Comparison of ENCODE assay signal across 1 mouse cellular context in genomic region chr8:123442871-123443575, GRCm38 (mm10).
TF ChIP-seq lines count a peak whose summit lies in the region.

No protein-coding gene starts in this region.

TF ChIP-seq in CH12.LX, 34 proteins besides CTCF, POLR2A, EP300 and RAD21 (continued from another document):
- TF ChIP-seq MAZ (IDR thresholded peaks at IDR 0.05; ENCODE audit: low read depth, low read length) (0 out of 2 replicates have a peak, but pooled peaks have one; percentile 21), ZMIZ1 (IDR thresholded peaks at IDR 0.05; ENCODE audit: low read depth, low read length) (peak; percentile 64), USF2 (conservative IDR thresholded peaks at IDR 0.05; ENCODE audit: low read depth, low read length) (no peak), UBTF (IDR thresholded peaks at IDR 0.05; ENCODE audit: low read depth, low read length) (peak; percentile 43; the same call in 1 of the 2 replicates), ETS1 (conservative IDR thresholded peaks at IDR 0.05; ENCODE audit: low read depth, low read length) (peak; percentile 33; the same call in 1 of the 2 replicates), HCFC1 (IDR thresholded peaks at IDR 0.05; ENCODE audit: low read depth, low read length) (peak; percentile 70), NRF1 (IDR thresholded peaks at IDR 0.05; ENCODE audit: low read depth, low read length) (peak; percentile 50), ZKSCAN1 (IDR thresholded peaks at IDR 0.05; ENCODE audit: borderline replicate concordance, low read depth, low read length) (no peak), MEF2A (IDR thresholded peaks at IDR 0.05; ENCODE audit: borderline replicate concordance, low read depth, low read length) (no peak), E2F4 (IDR thresholded peaks at IDR 0.05; ENCODE audit: insufficient replicate concordance, low read depth, low read length) (no peak), MXI1 (IDR thresholded peaks at IDR 0.05; ENCODE audit: low read depth, low read length) (peak; percentile 76; the same call in 1 of the 2 replicates), MAX (IDR thresholded peaks at IDR 0.05; ENCODE audit: low read length) (peak; percentile 78; the same call in 1 of the 2 replicates), MAFK (IDR thresholded peaks at IDR 0.05; ENCODE audit: insufficient replicate concordance, low read length) (no peak), ELF1 (IDR thresholded peaks at IDR 0.05; ENCODE audit: low read depth, low read length) (no peak), JUND (conservative IDR thresholded peaks at IDR 0.05; ENCODE audit: low read depth, low read length) (peak; percentile 34; the same call in 1 of the 2 replicates), CHD2 (IDR thresholded peaks at IDR 0.05; ENCODE audit: low read length) (peak; percentile 71; the same call in 1 of the 2 replicates), BHLHE40 (IDR thresholded peaks at IDR 0.05; ENCODE audit: low read depth, low read length) (no peak), IRF4 (IDR thresholded peaks at IDR 0.05; ENCODE audit: low read depth, low read length) (peak; percentile 70; the same call in 1 of the 2 replicates), PAX5 (IDR thresholded peaks at IDR 0.05; ENCODE audit: low read length) (no peak), JUN (IDR thresholded peaks at IDR 0.05; ENCODE audit: insufficient read depth, low read depth, low read length) (peak; percentile 27; the same call in 1 of the 2 replicates), MYC (IDR thresholded peaks at IDR 0.05; ENCODE audit: low read depth, low read length) (0 out of 2 replicates have a peak, but pooled peaks have one; percentile 48), SMC3 (IDR thresholded peaks at IDR 0.05; ENCODE audit: low read depth, low read length) (peak; percentile 50), KAT2A (IDR thresholded peaks at IDR 0.05; ENCODE audit: insufficient replicate concordance, low read length) (no peak), ZNF384 (IDR thresholded peaks at IDR 0.05; ENCODE audit: low read depth, low read length) (peak; percentile 41; the same call in 1 of the 2 replicates), TCF12 (IDR thresholded peaks at IDR 0.05; ENCODE audit: low read depth, low read length) (peak; percentile 66), ZC3H11A (IDR thresholded peaks at IDR 0.05; ENCODE audit: low read depth, low read length) (no peak), TBP (conservative IDR thresholded peaks at IDR 0.05; ENCODE audit: low read depth, low read length) (peak; percentile 55; the same call in 1 of the 2 replicates), SIN3A (IDR thresholded peaks at IDR 0.05; ENCODE audit: low read length) (peak; percentile 46), NELFE (IDR thresholded peaks at IDR 0.05; ENCODE audit: low read depth, low read length) (peak; percentile 75)
